Mouse (Mus musculus): Measurements from ENCODE around the gene Elf4. TPM values are rescaled to one million over a fixed set of nuclear protein-coding genes. Genes with fewer than 3 reads are reported as not detected.

Gene Elf4
- polyA plus RNA-seq, 2 experiments: 2.6 to 3.8 TPM

GRCm38 (mm10) chrX:48367841-48368240 lies 95.1 kb downstream of the Elf4 start:
- Histone ChIP-seq H3K36me3 (replicated peaks; ENCODE audit: control insufficient read depth, insufficient read depth, low read depth) (peaks cover 3% of the 10 kb centered on the region; the same call in 1 of the 2 replicates), H3K27me3 (ENCODE audit: control insufficient read depth, insufficient read depth, low read length) (no peaks in the 10 kb centered on the region), H3K9me3 (ENCODE audit: control insufficient read depth, low read length) (no peaks in the 10 kb centered on the region), H3K9ac (replicated peaks) (no peak overlapping the region), H3K4me3 (ENCODE audit: insufficient read depth in 1 of 2, low read depth in 2 of 2, low read length in 2 of 2) (no peak overlapping the region), H3K27ac (no peak overlapping the region), H3K4me2 (ENCODE audit: low read depth) (no peak overlapping the region), H3K4me1 (replicated peaks; ENCODE audit: control insufficient read depth in 2 of 2, insufficient read depth in 2 of 2, low read length in 1 of 2) (no peaks in the 10 kb centered on the region)
- ATAC-seq (ENCODE audit: insufficient read depth): no peak
- TF ChIP-seq EP300 (IDR thresholded peaks at IDR 0.05; ENCODE audit: low read depth) (no peak), CTCF (IDR thresholded peaks at IDR 0.05; ENCODE audit: low read depth) (no peak)
- 89% methylated on average over 9 of the region's 9 CpGs for WGBS (ENCODE audit: insufficient replicate concordance)
- DNase-seq (ENCODE audit: low read depth in 3 of 3, low spot score in 3 of 3): no peak

- TF ChIP-seq CTCF (IDR thresholded peaks at IDR 0.05; ENCODE audit: low read depth) (no peak), EP300 (IDR thresholded peaks at IDR 0.05; ENCODE audit: low read depth) (no peak)
- H3K4me1 ChIP-seq (replicated peaks; ENCODE audit: control insufficient read depth in 2 of 2, insufficient read depth in 2 of 2, low read length in 1 of 2): no peaks in the 10 kb centered on the region
- no peak overlapping the region for H3K4me2 ChIP-seq (ENCODE audit: low read depth)
- no peak overlapping the region for H3K9ac ChIP-seq (replicated peaks)
- 71% methylated on average over 15 of the region's 15 CpGs for WGBS (ENCODE audit: insufficient replicate concordance)
- H3K4me3 ChIP-seq (ENCODE audit: insufficient read depth in 1 of 2, low read depth in 2 of 2, low read length in 2 of 2): no peak overlapping the region
- no peak overlapping the region for H3K27ac ChIP-seq
- DNase-seq (ENCODE audit: low read depth in 3 of 3, low spot score in 3 of 3) (no peak), ATAC-seq (ENCODE audit: insufficient read depth) (no peak)
- H3K9me3 ChIP-seq (ENCODE audit: control insufficient read depth, low read length): no peaks in the 10 kb centered on the region
- no peaks in the 10 kb centered on the region for H3K27me3 ChIP-seq (ENCODE audit: control insufficient read depth, insufficient read depth, low read length)
- H3K36me3 ChIP-seq (replicated peaks; ENCODE audit: control insufficient read depth, insufficient read depth, low read depth): peaks cover 3% of the 10 kb centered on the region; the same call in 1 of the 2 replicates
Observed at GRCm38 (mm10) chrX:48365836-48366577, 96.9 kb downstream of the Elf4 start.

Other genes with a start within 250 kb of the Elf4 start
- gene Utp14a, start 206.3 kb downstream of the Elf4 start, polyA plus RNA-seq (2012; rRNA removed): 4.0 and 9.8 TPM in 2 replicates
- gene Utp14a, start 206.3 kb downstream of the Elf4 start, polyA plus RNA-seq (2014; fragmentation: Nextera tagmentation; extraction: Ambion mirVana): 9.0 and 11.8 TPM in 2 replicates
- 2.1 and 2.3 TPM in 2 replicates for gene Bcorl1, start 121.8 kb downstream of the Elf4 start, polyA plus RNA-seq (2012; rRNA removed)
- gene Bcorl1, start 121.8 kb downstream of the Elf4 start, polyA plus RNA-seq (2014; fragmentation: Nextera tagmentation; extraction: Ambion mirVana): 3.5 and 3.9 TPM in 2 replicates
- 23.9 and 34.6 TPM in 2 replicates for gene Aifm1, start 50.4 kb upstream of the Elf4 start, polyA plus RNA-seq (2012; rRNA removed)
- gene Aifm1, start 50.4 kb upstream of the Elf4 start, polyA plus RNA-seq (2014; fragmentation: Nextera tagmentation; extraction: Ambion mirVana): 51.4 and 56.8 TPM in 2 replicates
- gene Rab33a, start 56.2 kb upstream of the Elf4 start, polyA plus RNA-seq (2012; rRNA removed): 0.38 and 0.62 TPM in 2 replicates
- 0.42 and 0.48 TPM in 2 replicates for gene Rab33a, start 56.2 kb upstream of the Elf4 start, polyA plus RNA-seq (2014; fragmentation: Nextera tagmentation; extraction: Ambion mirVana)
- gene Zfp280c, start 131.4 kb upstream of the Elf4 start, polyA plus RNA-seq (2012; rRNA removed): 5.2 and 5.4 TPM in 2 replicates
- gene Zfp280c, start 131.4 kb upstream of the Elf4 start, polyA plus RNA-seq (2014; fragmentation: Nextera tagmentation; extraction: Ambion mirVana): 2.1 and 4.4 TPM in 2 replicates
- 1.8 and 2.2 TPM in 2 replicates for gene Slc25a14, start 160.3 kb upstream of the Elf4 start, polyA plus RNA-seq (2012; rRNA removed)
- 3.6 and 4.5 TPM in 2 replicates for gene Slc25a14, start 160.3 kb upstream of the Elf4 start, polyA plus RNA-seq (2014; fragmentation: Nextera tagmentation; extraction: Ambion mirVana)
- gene Gpr119, start 211.3 kb upstream of the Elf4 start, polyA plus RNA-seq (2012; rRNA removed): not detected in 2 replicates
- gene Gpr119, start 211.3 kb upstream of the Elf4 start, polyA plus RNA-seq (2014; fragmentation: Nextera tagmentation; extraction: Ambion mirVana): not detected in 2 replicates
- gene Rbmx2, start 231.9 kb upstream of the Elf4 start, polyA plus RNA-seq (2012; rRNA removed): 4.9 and 10.1 TPM in 2 replicates
- gene Rbmx2, start 231.9 kb upstream of the Elf4 start, polyA plus RNA-seq (2014; fragmentation: Nextera tagmentation; extraction: Ambion mirVana): 13.2 and 15.2 TPM in 2 replicates